Mouse (Mus musculus) left cerebral cortex, postnatal 10 days (tissue): ENCODE measurements around the gene Ablim1. TPM values are rescaled to one million over a fixed set of nuclear protein-coding genes. Genes with fewer than 3 reads are reported as not detected.
A peak's percentile ranks its signal among the peaks of the same experiment; 100 is the strongest.

Experiments
- DNase-seq, 2 experiments: peaks; one replicate each; pipeline ENCODE4 v3.0.0; 2021 to 2022; ENCODE audit warnings: low spot score in 2 of 2, mixed read lengths in 1 of 2; ENCODE audit errors: extremely low spot score in 1 of 2
- intact Hi-C: fragments of 180-260 bp; cut with DNase I; formaldehyde crosslinking; loops from one replicate; pipeline ENCODE4 v1.15.1; 2025
- total RNA-seq, 2 experiments: library from RNA; stranded (reverse); gene quantifications; 2 replicates each; pipeline ENCODE4 v1.2.3; 2021

The Ablim1 gene
- total RNA-seq, 2 experiments from 2014 or later: 126 to 136 TPM

GRCm38 (mm10) chr19:57210924-57211323 is 103.8 kb downstream of the Ablim1 start:
- intact Hi-C loops: no loop called here
- no peak for DNase-seq

GRCm38 (mm10) chr19:57204101-57204500 is 110.6 kb downstream of the Ablim1 start:
- intact Hi-C loops: no loop called here

GRCm38 (mm10) chr19:57202554-57202953 is 112.2 kb downstream of the Ablim1 start:
- no peak for DNase-seq
- intact Hi-C loops: no loop called here

More at GRCm38 (mm10) chr19:57204101-57204500, 110.6 kb downstream of the Ablim1 start:
- DNase-seq: no peak

DNA sequence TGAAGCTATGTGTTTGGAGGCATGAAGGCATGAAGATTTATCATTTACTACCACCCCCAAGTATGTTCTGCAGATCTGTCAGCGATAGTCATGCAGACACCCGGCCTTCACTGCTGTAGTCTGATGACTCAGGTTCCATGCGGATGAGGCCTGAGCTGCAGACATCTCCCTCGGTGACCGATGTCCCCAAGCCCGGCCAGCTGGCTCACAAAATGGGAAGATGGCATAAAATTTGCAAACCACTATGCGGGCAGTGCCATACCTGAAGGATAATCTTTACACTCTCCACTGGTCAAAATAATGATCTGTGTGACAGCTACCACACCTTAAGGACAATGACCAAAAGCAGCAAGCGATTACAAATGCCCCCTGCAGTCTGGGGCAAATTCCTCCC is 113.6 kb downstream of the Ablim1 start:
- intact Hi-C loops: no loop called here
- no peak for DNase-seq

- intact Hi-C loops: no loop called here
- DNase-seq: no peak
These were observed 114.1 kb downstream of the Ablim1 start for GRCm38 (mm10) chr19:57200477-57201089.

DNA sequence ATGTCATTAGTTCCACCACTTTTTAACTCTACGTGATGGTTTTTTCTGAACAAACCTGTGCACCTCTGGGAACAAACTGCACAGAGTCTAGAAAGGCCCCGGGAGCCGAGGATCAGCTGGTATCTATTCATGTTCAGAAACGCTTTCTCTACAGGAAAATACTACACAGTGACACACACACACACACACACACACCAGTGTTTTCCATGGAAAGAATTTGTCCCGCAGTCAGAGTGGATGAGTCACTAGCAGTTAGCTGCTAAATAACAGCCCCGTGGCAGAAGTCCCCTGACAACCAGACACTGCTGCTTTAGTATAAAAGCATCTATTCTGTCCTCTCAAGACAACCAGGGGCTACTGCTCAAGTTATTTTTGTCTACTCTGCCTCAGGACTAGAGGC is 115.4 kb downstream of the Ablim1 start:
- no peak for DNase-seq
- intact Hi-C loops: loop anchor here (5.0 kb wide), 1 partner anchor 38 kb away; no protein-coding TSS in a partner anchor

GRCm38 (mm10) chr19:57198531-57198930 is 116.2 kb downstream of the Ablim1 start:
- DNase-seq: no peak
- intact Hi-C loops: loop anchor here (5.0 kb wide), 1 partner anchor 39 kb away; no protein-coding TSS in a partner anchor

- no peak for DNase-seq
- intact Hi-C loops: loop anchor here (5.0 kb wide), 1 partner anchor 39 kb away; no protein-coding TSS in a partner anchor
These were observed 116.7 kb downstream of the Ablim1 start for GRCm38 (mm10) chr19:57198029-57198428.

DNA sequence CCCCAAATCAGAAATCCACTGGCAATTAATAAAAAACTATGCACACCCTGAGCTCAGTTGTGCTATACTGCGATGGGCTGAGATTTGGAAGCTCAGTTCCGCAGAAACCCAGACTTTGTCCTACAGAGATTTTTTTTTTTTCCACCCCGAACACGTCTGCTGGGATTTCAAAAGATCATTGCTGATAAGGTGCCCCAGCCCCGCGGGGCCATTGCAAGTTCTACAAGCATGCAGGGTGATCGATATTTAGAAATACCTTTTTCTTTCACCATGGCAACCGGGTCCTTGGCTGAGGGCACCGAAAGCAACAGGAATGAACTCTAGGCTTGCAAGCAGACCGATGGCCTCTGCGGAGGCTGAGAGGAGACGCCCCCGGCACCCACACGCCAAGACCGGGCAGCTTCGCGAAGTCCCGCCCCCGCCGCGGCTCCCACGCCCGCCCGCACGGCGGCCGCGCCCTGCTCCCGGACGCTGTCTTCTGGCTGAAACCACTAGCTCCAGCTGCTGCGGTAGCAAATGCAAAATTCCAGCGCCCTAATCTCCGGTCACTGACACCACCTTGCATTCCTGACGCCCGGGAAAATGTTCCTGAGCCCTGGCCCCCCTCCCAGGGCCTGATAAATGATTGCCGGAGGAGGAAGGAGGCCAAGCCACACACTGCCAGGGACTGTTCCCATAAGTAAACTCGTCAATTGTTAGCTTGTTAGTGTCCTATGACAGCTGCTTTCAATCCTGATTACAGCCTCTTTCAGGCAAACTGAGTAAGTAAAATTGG is 117.5 kb downstream of the Ablim1 start:
- intact Hi-C loops: loop anchor here (5.0 kb wide), 1 partner anchor 40 kb away; no protein-coding TSS in a partner anchor
- peak in 1 of 2 experiments; percentile 76 for DNase-seq

- intact Hi-C loops: loop anchor here (5.0 kb wide), 1 partner anchor 41 kb away; no protein-coding TSS in a partner anchor
- no peak for DNase-seq
These were observed 118.1 kb downstream of the Ablim1 start for GRCm38 (mm10) chr19:57196616-57197015.

DNA sequence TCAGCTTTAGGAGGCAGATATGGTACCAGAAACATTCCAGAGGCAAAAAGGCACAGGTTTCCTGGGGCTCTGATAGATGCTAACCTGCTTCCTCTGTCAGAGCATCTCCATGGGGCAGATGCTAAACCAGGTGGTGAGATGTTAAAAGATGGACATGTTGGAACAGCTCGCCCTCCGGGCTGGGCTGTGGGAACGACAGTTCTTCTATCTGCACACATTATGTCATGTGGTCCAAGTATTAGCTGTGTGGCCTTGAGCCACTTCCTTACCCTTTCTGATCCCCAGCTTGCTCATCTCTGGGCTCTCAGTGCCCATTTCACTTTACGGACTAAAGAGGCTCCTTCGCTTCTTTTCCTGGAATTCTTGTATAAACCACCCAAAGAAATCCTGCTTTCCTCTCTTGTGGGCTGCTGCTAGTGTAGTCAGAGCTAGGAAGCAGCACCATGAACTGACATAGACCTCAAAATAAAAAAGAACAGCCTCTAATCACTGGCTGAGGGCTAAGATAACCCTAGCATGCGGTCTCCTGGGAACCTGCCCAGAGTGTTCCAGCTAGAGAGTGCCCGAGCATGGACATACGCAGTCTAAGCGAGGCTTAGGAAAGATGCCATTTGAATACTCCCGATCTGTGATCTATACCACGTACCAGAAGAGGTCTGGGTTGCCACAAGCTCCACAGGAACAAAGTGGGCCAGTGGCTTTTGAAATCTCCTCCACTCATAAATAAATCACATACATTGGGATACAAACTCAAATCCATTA is 119.4 kb downstream of the Ablim1 start:
- DNase-seq: no peak
- intact Hi-C loops: loop anchor here (5.0 kb wide), 1 partner anchor 42 kb away; no protein-coding TSS in a partner anchor

- no peak for DNase-seq
- intact Hi-C loops: no loop called here
These were observed 120.8 kb downstream of the Ablim1 start for GRCm38 (mm10) chr19:57193958-57194357.

DNA sequence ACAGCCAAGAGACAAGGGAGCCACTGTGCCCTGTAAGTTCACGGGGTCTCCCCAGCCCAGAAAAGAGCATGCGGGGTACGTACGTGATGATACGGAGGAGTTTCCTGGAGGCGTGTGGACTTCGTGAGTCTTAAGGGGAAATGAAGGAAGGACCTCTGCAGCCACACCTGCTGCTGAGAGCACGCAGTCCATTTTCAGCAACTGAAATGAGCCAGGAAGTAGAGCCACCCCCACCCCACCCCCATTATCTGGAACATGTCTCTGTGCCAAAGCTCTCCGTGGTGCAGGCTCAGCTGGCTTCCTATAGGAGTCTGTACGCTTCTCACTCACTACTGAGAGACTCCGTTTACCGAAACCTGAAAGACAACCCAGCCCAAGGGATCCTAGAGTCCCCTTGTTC is 121.3 kb downstream of the Ablim1 start:
- intact Hi-C loops: no loop called here
- DNase-seq: no peak

GRCm38 (mm10) chr19:57191109-57191508 is 123.6 kb downstream of the Ablim1 start:
- no peak for DNase-seq
- intact Hi-C loops: no loop called here

DNA sequence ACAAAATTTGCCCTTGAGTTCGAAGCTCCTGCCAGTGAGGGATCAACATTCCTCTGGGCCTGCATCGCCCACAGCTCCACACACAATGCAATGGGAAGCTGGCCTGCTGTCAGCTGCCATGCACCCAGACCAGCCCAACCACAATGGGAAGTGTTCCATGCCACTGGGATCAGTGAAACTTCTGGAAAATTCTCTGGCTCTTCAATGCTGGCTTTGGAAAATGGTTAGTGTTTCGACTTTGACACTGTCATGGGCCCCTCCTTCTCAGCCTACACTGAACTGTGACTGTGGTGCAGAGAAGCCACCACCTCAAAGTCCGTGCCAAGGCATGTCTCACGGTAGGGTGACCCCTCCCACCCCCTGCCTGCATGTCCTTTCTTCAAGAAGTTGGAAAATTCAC is 125.3 kb downstream of the Ablim1 start:
- no peak for DNase-seq
- intact Hi-C loops: no loop called here

- DNase-seq: no peak
- intact Hi-C loops: no loop called here
These were observed 126.2 kb downstream of the Ablim1 start for GRCm38 (mm10) chr19:57188553-57188952.

DNA sequence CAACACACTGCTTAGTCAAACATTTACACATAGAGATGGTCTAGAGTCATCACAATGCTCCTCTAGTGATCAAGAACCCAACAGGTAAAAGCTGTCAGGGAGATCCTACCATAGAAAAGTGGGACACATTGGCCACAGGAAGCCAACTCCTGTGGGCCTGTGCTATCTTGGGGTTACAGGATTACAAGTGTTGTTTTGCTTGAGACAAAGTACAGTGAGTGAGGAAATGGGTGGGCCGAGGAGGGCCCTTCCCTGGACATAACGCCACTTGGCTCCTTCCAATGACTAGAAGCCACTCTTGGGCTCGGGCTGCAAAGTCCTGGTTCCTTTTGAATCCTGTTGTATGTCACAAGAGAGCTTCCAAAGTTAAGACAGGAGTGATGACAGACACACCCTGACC is 129.7 kb downstream of the Ablim1 start:
- no peak for DNase-seq
- intact Hi-C loops: no loop called here

DNA sequence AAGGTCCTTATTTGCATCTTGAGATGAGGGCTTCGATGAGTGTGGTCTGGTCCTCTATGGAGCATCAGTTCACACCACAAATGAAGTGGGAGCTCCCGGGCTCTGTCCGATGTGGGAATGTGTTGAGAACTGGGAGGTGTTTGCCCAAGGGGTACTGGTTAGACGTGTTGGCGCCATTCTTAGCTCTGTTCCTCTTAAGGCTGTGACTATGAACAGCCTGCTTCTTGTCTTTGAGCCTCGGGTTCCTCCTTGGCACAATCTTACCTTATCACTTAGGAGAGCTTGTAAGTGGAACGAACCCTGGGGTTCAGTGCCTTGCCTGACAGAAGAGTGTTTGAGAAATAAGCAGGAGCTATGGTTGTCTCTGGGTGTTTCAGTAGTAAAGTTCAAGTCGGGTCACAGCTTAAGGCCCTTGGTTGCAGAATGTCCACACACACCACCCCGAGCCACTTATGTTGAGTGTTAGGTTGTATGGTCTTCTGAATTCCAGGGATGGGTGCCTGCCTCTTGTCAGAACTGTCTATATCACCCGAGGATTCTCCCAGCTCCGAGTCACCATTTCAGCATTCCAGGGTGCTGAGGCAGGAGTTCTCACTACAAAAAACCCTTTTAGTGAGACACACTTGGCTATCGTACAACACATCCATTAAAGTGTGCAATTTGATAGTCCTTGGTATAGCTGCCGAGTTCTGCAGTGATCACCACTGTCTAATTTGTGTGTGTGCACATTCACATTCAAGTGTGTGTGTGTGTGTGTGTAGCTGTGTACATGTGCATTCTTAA is 131.6 kb downstream of the Ablim1 start:
- no peak for DNase-seq
- intact Hi-C loops: no loop called here
